Mouse (Mus musculus): ENCODE data around the gene Ccz1.
A peak's percentile ranks its signal among the peaks of the same experiment; 100 is the strongest.

Ccz1 gene

DNA sequence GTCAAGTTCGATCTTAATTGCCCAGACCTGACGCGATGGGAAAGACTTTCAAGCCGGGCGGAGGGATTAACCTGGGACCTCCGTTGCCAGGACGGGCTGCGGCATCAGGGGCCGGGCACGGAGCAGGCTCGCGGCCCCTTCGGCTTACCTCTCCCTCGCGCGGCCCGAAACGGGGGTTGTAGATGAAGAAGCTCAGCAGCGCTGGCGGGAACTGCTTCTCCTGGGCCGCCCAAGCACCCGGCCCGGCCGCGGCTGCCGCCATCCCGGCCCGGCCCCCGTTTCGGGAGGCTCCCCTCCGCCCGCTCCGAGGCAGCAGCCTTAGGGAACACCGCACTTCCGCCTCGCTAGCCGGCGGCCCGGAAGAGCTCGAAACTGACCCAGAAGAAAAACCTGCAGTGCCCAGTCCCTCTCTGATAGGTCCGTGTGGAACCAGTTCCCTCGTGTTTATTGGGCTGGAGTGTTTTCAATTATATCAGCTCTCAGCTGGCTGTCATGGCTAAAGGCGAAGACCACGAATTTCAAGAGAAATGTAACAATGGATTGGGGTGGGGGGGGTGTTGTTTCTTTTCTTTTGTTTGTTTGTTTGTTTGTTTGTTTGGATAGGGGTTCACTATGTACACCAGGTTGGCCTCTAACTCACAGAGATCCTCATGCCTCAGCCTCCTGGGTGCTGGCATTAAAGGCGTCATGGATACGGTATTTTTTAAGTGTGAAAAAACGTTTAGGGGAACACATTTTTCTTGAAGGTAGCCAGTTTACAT lies at the start of gene Ccz1:
Gene Ccz1 (minus strand): TSS at position 327 of the 761 bp plus-strand sequence.
- peak; percentile 92 for DNase-seq (ENCODE audit: low read depth)

DNA sequence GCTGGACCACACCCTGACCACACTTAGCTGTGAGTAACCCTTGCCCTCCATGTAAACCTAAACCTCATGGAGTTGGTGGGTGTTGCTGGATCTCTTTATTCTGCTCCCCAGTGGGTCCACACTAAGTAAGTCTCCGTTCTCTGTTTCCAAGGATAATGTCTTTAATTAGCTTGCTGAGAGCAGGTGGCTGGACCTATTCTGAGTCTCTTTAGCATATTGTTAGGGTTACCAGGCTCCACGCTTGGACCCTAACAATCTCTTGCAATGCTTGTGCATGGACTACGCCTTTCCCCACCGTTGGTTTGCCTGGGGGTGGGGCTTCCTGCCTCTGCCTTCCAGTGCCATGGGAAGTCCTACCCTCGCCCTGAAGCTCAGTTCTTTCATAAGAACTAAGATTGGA lies 49.4 kb upstream of the Ccz1 start:
- DNase-seq (ENCODE audit: low read depth) = no peak

DNA sequence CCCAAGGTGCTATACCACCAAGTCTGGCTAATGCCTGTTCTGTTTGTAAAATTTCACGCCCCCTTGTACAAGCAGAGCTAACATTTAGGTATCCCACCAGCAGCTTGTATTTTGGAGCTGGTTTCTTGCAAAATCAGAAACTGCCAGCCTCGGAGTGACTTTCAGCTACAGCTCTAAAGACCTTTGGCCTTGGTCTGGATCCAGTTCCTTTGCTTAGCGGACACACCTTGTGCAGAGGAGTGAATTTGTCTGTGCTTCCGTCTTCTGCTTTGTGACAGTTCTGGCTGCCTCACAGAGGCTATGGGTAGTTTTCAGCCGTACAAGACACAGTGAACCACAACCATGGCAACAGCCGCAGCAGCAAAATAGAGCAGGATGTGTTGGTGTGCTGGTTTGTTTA lies 39.7 kb upstream of the Ccz1 start:
- no peak for DNase-seq (ENCODE audit: low read depth)

GRCm38 (mm10) chr5:144053450-144053849 lies 38.8 kb upstream of the Ccz1 start:
- DNase-seq (ENCODE audit: low read depth) = no peak

DNA sequence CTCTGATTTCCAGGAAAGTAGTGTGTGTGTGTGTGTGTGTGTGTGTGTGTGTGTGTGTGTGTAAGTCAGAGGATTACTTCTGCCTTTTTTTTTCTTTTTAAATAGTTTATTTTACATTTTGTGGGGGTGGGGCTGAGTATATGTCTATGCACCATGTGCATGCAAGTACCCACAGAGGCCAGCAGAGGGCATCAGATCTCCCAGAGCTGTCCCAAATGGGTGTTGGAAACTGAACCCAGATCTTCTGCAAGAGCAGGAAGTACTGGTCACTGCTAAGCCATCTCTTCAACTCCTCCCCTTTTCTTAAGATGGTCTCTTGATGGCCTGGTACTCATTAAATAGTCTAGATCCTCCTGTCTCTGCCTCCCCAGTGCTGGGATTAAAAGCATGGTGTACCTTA lies 36.6 kb upstream of the Ccz1 start:
- DNase-seq (ENCODE audit: low read depth) = peak; percentile 68

DNA sequence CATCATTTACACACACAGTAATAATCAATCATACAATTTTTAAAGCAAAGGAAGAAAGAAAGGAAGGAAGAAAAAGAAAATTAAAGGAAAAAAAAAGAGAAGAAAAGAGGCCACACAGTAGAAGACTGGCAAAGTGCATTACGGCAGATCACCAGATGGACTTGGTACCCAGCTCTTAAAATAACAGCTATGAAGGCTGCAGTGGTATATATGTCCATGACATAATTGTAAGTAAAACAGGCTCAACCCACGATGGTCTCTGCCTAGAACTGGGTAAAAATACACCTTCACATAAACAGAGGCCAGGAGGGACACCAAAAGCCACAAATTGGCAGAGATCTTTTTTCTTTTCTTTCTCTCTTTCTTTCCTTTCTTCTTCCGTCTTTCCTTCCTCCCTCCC lies 35.2 kb upstream of the Ccz1 start:
- DNase-seq (ENCODE audit: low read depth) = no peak

DNA sequence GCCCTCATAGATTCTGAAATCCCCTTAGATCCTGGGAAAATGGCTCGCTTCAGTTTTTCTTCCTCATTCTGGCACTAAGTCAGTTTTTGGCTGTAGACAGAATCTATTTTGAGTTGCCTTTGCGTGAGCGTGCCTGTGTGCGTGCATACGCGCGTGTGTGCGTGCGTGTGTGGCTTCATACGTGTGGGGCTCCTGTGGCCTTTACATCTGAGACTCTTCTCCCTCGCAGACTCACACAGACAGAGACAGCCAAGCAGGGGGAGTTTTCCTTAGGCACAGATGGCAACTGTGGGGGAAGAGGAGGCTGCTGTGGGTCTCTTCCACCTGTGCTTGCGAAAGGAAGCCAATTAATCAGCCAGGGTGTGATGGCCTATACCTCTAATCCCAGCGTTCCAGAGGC lies 32.6 kb upstream of the Ccz1 start:
- DNase-seq (ENCODE audit: low read depth) = no peak

DNA sequence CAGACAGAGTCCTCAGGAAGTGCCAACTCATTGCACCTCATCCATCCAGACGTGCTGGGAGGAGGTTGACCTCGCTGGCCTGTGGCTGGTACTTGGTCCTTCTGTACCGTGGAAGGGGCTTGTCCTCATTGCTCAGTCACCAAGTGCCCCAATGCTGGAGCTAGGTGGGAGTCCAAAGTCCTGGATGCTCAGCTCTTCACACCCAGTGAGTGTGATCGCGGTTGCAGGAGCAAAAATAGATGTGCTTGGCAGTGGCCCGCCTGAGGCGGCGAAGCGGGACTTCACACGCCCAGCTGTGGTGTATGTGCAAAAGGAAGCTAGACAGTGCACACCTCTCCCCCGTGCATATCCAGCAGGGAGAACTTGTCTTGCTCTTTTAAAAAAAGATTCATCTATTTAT lies 28.5 kb upstream of the Ccz1 start:
- no peak for DNase-seq (ENCODE audit: low read depth)

GRCm38 (mm10) chr5:144040720-144041364 lies 26.2 kb upstream of the Ccz1 start:
- DNase-seq (ENCODE audit: low read depth) = peak; percentile 81

DNA sequence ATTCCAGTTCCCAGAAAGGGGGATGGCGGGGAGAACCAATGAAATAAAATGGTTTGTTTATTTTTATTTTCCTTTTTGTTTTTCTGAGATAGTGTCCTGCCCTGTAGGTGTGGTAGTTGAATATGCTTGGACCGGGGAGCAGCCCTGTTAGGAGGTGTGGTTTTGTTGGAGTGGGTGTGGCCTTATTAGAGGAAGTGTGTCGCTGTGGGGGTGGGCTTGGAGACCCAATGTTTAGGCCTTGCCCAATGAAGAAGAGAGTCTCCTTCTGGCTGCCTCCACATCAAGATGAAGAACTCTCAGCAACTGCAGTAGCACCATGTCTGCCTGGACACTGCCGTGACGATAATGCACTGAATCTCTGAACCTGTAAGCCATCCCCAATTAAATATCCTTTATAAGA lies 25.2 kb upstream of the Ccz1 start:
- no peak for DNase-seq (ENCODE audit: low read depth)

GRCm38 (mm10) chr5:144039156-144039675 lies 24.5 kb upstream of the Ccz1 start:
- peak; percentile 21 for DNase-seq (ENCODE audit: low read depth)

DNA sequence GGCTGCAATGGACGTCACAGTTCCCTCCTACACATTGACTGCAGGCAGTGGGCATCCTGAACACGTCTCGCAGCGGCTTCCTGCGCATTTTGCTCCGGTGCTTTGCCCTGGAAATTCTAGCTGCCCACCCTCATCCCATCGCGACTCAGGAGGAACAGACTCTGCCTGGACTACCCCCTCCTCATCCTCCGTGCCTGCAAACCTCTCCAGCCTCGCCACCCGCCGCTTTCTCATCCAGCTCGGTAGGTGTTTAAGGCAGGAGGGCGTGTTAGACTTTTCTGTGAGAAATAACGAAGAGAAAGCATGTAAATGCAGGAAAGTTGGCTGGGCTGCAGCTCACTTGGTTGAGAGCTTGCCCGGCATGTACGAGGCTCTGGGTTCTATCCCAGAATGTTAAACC lies 22.3 kb upstream of the Ccz1 start:
- no peak for DNase-seq (ENCODE audit: low read depth)

DNA sequence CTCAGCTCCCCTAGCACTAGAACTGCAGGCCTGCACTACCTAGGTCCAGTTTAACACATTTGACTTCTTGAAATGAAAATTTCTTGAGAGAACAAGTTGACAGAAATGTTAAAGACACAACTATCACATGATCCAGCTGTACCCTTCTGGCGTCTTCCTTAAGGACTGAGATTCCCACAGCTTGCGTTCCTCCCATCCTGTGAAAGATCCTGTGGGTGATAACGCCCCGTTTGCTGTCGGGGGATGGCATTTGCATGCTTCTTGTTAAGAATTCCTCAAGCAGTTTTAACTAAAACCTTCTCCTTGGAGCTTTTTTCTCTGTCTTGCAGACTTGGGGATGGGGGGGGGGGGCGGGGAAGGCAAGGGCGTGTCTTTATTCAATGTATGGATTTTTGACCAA lies 19.9 kb upstream of the Ccz1 start:
- DNase-seq (ENCODE audit: low read depth) = no peak

- no peak for DNase-seq (ENCODE audit: low read depth)
These were observed 17.8 kb upstream of the Ccz1 start for GRCm38 (mm10) chr5:144032491-144032890.

DNA sequence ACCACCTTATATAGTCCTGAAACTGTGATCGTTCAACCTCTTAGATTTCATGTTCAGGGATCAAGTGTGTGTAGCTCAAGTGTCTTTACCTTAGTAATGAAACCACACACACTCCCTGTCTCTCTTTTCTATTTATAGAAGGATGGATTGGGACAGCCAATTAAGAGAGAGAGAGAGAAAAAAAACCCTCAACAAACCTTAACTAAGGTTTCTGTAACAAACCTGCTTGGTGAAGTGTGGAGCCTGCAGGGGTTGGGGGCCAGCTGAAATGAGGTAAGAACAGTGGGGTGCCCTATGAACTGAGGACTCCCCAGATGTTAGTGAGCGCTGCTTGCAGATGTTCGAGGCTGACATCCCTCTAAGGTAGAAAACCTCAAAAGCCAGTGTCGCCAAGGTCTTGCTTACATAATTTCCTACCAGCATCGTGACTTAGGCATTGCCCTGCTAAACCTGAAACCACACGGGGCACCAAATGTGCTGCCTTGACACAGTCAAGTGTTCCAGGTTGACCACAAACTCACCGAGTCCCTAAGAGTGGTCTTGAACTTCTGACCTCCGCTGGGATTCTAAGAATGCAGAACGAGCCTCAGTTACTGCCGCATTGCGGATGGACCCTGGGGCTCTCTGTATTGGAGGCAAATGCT lies 12.1 kb upstream of the Ccz1 start, which contains the start of gene Ocm:
Gene Ocm (minus strand): TSS at position 51 of the 644 bp plus-strand sequence.
- peak; percentile 32 for DNase-seq (ENCODE audit: low read depth)

GRCm38 (mm10) chr5:144015845-144016244 lies 1.2 kb upstream of the Ccz1 start:
- DNase-seq (ENCODE audit: low read depth) = peak; percentile 60

- no peak for DNase-seq (ENCODE audit: low read depth)
These were observed 604 bp upstream of the Ccz1 start for GRCm38 (mm10) chr5:144015312-144015650.

DNA sequence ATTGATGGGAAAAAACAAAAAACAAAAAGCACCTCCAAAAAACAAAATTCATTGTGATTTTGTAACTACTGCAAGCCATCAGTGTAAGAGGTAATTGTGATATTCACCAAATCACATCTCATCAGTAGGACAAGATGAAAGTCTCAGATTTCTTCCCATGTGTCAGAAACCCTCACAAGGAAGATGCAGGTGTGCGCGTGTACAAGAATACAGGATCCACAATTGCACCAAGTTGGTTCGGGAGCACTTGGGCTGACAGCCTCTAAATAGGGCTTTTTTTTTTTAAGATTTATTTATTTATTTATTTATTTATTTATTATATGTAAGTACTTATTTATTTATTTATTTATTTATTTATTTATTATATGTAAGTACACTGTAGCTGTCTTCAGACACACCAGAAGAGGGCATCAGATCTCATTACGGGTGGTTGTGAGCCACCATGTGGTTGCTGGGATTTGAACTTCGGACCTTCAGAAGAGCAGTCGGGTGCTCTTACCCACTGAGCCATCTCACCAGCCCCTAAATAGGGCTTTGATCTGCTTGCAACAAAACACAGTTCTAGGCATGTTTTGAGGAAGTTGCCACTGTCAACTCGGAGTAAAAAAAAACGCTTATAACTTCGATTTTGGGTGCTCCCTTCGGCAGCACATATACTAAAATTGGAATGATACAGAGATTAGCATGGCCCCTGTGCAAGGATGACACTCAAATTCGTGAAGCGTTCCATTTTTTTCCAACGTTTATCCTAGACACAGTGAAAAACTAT lies 1.1 kb downstream of the Ccz1 start:
- peak; percentile 62 for DNase-seq (ENCODE audit: low read depth)

DNA sequence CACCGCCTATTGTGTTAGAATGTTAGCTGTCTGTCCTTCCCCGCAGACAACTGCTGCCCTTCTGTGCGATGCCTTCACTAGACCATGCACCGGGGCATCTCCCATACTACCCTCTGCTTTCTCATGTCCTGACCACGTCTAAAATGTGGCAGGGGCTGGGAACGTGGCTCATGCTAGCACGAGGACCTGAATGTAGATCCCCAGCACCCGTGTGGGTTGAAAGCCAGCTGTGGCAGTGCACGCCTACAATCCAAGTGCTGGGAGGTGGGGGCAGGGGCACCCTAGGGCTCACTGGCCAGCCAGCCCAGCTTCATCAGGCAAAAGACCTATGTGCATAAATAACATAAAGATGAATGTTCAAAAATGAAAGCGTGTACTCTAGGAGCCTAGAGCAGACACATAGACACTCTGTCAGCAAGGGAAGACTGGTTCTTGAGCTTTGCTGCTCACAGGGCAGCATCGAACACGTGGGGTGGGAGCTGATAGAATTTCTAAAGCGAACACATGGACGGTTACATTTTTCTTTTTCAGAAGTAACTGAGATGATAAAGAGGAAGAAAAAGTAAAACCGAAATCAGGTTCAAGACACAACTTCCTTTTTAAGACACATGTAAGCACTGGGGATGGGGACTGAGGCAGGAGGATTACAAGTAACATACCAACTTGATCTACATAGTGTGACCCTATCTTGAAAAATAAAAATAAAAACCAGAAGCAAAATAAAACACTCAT lies 12.1 kb downstream of the Ccz1 start:
- no peak for DNase-seq (ENCODE audit: low read depth)

DNA sequence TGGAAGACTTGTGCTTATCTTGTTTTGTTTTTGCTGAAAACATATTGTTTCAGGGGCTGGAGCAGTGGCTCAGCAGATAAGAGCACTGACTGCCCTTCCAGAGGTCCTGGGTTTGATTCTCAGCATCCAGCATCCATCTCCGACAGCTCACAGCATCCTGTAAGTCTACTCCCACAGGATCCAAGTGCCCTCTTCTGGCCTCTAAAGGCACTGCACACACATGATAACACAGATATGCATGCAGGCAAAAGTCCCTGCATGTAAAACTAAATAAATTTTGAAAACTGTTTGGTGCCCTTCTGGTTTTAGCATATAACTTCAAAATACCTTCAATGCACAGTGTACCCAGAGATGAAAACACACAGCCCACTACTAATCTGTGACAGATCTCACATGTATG lies 15.3 kb downstream of the Ccz1 start:
- peak; percentile 26 for DNase-seq (ENCODE audit: low read depth)

DNA sequence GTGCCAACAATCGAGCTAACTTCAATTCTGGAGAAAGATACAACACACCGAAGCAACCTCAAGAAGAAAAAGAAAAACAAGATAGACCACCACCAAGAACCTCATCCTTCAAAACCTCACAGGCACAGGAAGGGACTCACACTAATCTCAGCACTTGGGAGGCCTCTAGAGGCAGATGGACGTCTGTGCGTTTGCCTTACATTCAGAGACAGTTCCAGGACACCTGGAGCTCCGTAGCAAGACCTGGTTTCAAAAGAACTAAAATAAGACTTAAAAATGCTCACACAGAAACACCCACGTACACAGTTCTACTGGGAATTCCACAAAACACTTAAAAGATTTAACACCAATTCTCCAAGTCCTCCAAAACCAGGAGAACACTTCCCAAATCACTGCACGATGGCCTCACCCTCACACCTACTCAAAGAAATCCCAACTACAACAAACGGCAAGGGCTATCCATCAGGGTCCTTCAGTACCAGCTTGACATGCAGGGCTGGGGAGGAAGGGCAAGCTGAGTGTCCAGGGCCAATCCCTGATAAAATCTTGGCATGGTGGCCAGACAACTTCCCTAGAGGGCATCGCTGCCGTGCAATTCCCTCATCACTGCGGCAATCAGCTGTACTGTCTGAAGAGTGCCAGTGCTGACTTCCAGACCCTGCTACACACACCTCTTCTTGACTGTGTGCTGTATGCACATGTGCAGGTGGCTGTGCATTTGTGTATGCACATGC lies 19.9 kb downstream of the Ccz1 start:
- DNase-seq (ENCODE audit: low read depth) = no peak
